Mouse (Mus musculus): Measurements from ENCODE around the gene Dus1l. TPM values are rescaled to one million over a fixed set of nuclear protein-coding genes. Genes with fewer than 3 reads are reported as not detected.

Dus1l gene
- polyA plus RNA-seq (2012; rRNA removed), result 16.7 and 20.0 TPM in 2 replicates

GRCm38 (mm10) chr11:120795756-120796613 is at the start of gene Dus1l:
TSS of gene Dus1l (minus strand) at chr11:120796403.

GRCm38 (mm10) chr11:120823956-120824786 is 28.0 kb upstream of the Dus1l start, which contains the start of gene Fasn:
TSS of gene Fasn (minus strand) at chr11:120824547.

GRCm38 (mm10) chr11:120784064-120784791 is 12.0 kb downstream of the Dus1l start, which contains the start of the genes Rfng and Gps1:
TSS of gene Rfng (minus strand) at chr11:120784207.
TSS of gene Gps1 (plus strand) at chr11:120784272.

GRCm38 (mm10) chr11:120762672-120763041 is 33.5 kb downstream of the Dus1l start, which contains the start of gene Hmga1b:
TSS of gene Hmga1b (plus strand) at chr11:120762794.

Other genes starting within 250 kb of the Dus1l start
- 40.9 and 56.7 TPM in 2 replicates for gene Mcrip1, start 246.7 kb downstream of the Dus1l start, polyA plus RNA-seq (2012; rRNA removed)
- 1.6 and 1.8 TPM in 2 replicates for gene Ppp1r27, start 245.3 kb downstream of the Dus1l start, polyA plus RNA-seq (2012; rRNA removed)
- gene P4hb, start 223.2 kb downstream of the Dus1l start, polyA plus RNA-seq (2012; rRNA removed), result 153 and 166 TPM in 2 replicates
- gene Arhgdia, start 214.8 kb downstream of the Dus1l start, polyA plus RNA-seq (2012; rRNA removed), result 426 and 509 TPM in 2 replicates
- 5.8 and 8.6 TPM in 2 replicates for gene Alyref, start 198.0 kb downstream of the Dus1l start, polyA plus RNA-seq (2012; rRNA removed)
- gene Anapc11, start 198.0 kb downstream of the Dus1l start, polyA plus RNA-seq (2012; rRNA removed), result 72.4 and 94.8 TPM in 2 replicates
- 58.0 and 94.3 TPM in 2 replicates for gene Npb, start 187.9 kb downstream of the Dus1l start, polyA plus RNA-seq (2012; rRNA removed)
- 138 and 161 TPM in 2 replicates for gene Pcyt2, start 178.5 kb downstream of the Dus1l start, polyA plus RNA-seq (2012; rRNA removed)
- 51.2 and 54.2 TPM in 2 replicates for gene Sirt7, start 171.2 kb downstream of the Dus1l start, polyA plus RNA-seq (2012; rRNA removed)
- 21.0 and 21.3 TPM in 2 replicates for gene Mafg, start 162.8 kb downstream of the Dus1l start, polyA plus RNA-seq (2012; rRNA removed)
- 29.3 and 57.1 TPM in 2 replicates for gene Pycr1, start 152.6 kb downstream of the Dus1l start, polyA plus RNA-seq (2012; rRNA removed)
- gene Myadml2, start 148.2 kb downstream of the Dus1l start, polyA plus RNA-seq (2012; rRNA removed), result 0.97 and 1.2 TPM in 2 replicates
- 1.1 and 1.4 TPM in 2 replicates for gene Notum, start 135.2 kb downstream of the Dus1l start, polyA plus RNA-seq (2012; rRNA removed)
- 70.2 and 73.5 TPM in 2 replicates for gene Aspscr1, start 123.4 kb downstream of the Dus1l start, polyA plus RNA-seq (2012; rRNA removed)
- 41.1 and 48.0 TPM in 2 replicates for gene Cenpx, start 82.7 kb downstream of the Dus1l start, polyA plus RNA-seq (2012; rRNA removed)
- 13.7 and 15.6 TPM in 2 replicates for gene Lrrc45, start 82.5 kb downstream of the Dus1l start, polyA plus RNA-seq (2012; rRNA removed)
- 7.0 and 10.6 TPM in 2 replicates for gene Rac3, start 74.9 kb downstream of the Dus1l start, polyA plus RNA-seq (2012; rRNA removed)
- 54.6 and 59.7 TPM in 2 replicates for gene Dcxr, start 69.1 kb downstream of the Dus1l start, polyA plus RNA-seq (2012; rRNA removed)
- 69.9 and 82.3 TPM in 2 replicates for gene Cbr2, start 64.3 kb downstream of the Dus1l start, polyA plus RNA-seq (2012; rRNA removed)
- 0.87 and 18.1 TPM in 2 replicates for gene Hmga1b, start 33.6 kb downstream of the Dus1l start, polyA plus RNA-seq (2012; rRNA removed)
- gene Rfng, start 12.2 kb downstream of the Dus1l start, polyA plus RNA-seq (2012; rRNA removed), result 36.8 and 56.8 TPM in 2 replicates
- gene Gps1, start 12.1 kb downstream of the Dus1l start, polyA plus RNA-seq (2012; rRNA removed), result 65.1 and 81.6 TPM in 2 replicates
- gene Fasn, start 28.1 kb upstream of the Dus1l start, polyA plus RNA-seq (2012; rRNA removed), result 320 and 400 TPM in 2 replicates
- 0.17 and 0.57 TPM in 2 replicates for gene Ccdc57, start 136.5 kb upstream of the Dus1l start, polyA plus RNA-seq (2012; rRNA removed)
- gene Slc16a3, start 152.1 kb upstream of the Dus1l start, polyA plus RNA-seq (2012; rRNA removed), result 7.7 and 11.7 TPM in 2 replicates
- gene Csnk1d, start 194.9 kb upstream of the Dus1l start, polyA plus RNA-seq (2012; rRNA removed), result 20.4 and 24.3 TPM in 2 replicates
- 0.60 and 0.72 TPM in 2 replicates for gene Cd7, start 243.0 kb upstream of the Dus1l start, polyA plus RNA-seq (2012; rRNA removed)